Mouse (Mus musculus) heart, adult 11 months (tissue): ENCODE measurements around the gene Kif14.

Experiments
- DNase-seq: peaks from one replicate; pipeline ENCODE4 v3.0.0; 2022

Kif14 gene

DNA sequence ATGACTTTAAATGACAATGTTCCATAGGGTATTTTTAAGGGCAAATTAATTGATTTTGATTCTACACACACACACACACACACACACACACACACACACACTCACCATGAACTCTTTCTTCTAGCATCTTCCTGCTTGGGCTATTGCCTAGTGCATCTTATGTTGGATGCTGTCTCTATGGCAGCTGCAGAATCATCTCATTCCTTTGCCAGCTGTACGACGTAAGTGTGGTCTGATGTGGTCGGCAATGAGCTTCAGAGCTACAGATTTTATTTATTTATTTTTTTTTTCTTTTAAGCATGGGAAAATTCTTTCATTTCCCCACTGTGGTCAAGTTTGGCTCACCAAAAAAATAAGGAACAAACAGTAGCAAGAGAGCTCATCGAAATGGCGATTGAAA, 92.6 kb downstream of the Kif14 start:
- DNase-seq: no peak

DNA sequence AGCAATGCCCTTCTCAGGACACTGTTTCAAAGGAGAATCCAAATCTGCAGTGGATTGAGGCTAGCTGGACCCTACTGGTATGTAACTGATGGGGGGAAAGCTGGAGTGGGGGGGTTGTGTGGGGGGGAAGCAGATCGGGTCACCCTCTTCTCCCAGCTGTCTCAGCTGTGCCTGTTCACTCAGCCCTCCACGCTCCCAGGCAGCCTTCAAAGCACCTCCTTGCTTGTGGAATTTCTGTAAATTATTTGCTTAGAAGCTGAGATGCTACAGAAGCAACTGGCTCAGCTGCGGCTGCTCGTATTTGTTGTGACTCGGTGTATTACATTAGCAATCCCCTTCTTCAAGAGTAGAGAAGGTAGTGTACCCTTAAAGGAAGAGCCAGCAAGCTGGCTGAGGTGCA, 93.1 kb downstream of the Kif14 start:
- DNase-seq: no peak

DNA sequence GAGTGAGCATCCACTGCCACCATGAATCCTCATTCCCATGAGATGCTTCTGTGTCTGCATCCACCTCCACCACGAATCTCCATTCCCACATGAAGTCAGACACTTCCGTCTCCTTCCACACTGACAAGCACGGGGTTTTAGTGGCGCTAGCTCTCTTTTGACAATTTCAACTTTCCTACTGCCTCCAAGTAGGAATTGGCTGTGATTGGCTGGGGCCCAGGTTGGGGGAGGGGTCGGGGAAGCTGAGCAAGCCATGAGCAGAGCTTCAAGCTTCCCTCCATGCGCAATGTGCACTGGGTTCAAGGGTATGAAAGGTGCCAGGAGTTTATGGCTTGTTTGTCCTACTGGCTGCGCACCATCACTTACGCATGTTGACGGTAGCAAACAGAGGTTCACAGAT, 93.6 kb downstream of the Kif14 start:
- no peak for DNase-seq

DNA sequence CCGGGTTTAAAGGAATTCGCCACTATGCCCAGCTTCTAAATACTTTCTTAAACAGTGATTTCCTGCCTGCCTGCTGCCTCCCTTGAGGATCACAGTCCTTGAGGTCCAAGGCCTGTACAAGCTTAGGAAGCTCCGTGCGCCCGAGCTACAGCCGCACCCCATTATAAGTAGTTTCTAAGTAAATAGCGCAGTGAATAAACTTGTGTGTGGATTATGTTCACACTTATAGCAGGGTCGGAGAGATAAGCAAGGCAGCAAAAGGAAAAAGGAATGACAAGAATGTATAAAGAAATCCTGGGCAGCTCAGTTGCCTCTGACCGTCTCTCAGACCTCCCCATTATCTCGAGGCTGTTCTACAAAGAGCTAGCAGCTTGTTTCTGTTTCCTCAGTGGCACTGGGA, 95.7 kb downstream of the Kif14 start:
- DNase-seq: no peak

DNA sequence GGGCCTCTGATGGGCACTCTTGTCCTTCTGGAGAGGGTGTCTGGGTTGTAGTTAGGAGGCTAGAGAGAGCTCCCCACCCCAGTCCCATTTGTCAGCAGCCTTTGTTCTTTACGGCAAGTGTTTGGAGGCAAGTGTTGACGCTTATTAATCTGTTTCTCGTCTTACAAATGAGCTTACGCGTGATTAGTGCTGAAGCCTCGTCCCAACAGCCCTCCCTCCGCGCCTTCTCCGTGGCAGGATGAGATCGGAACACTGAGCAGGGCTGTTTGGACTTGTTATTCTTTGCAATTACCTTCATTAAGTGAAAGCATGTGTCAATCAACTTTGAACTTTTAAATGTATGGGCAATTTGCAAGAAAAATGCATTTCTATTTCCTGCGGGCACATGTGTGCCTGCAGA, 97.0 kb downstream of the Kif14 start:
- no peak for DNase-seq

DNA sequence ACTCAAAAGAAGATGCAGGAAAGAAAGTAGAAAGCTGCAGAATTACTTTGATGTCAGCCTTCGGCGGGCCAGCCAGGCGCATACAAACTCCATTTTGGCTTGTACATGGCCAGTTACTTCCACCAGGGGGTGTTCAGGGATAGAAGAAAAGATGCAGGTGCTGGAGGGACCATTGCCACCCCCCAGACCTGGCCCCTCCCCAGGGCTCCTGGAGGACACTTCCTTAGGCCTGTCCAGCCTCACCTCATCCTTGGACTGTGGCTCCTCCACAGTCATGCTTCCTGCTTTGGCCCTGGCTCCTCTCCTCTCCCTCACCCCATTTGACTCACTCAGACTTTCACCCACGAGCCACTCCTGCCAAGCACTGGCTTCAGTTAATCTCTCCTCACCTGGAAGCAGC, 98.8 kb downstream of the Kif14 start:
- DNase-seq: no peak

- DNase-seq: no peak
Measured at GRCm38 (mm10) chr1:136566386-136566785, 100.2 kb downstream of the Kif14 start.

- no peak for DNase-seq
Measured at GRCm38 (mm10) chr1:136567641-136568040, 101.5 kb downstream of the Kif14 start.

DNA sequence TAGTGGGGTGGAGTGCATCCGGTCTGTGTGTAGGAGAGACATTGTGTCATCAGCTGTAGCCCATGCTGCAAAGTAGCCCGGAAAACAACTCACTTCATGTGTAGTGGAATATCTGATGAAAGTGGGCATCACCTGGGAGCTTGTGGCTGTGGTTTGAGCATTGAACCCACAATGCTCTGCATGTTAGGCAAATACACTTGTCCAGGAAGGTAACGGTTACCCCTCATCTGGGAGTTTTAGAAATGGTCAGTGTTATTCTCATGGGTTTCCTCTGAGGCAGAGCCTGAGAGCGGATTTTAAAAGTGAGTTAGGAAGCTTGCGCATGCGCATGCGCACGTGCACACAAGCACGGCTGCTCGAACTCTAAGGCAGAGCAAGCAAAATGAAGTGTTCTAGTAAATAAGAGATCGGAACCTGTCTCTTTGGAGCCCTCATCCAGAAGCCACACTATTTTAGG, 102.6 kb downstream of the Kif14 start:
- DNase-seq: no peak

DNA sequence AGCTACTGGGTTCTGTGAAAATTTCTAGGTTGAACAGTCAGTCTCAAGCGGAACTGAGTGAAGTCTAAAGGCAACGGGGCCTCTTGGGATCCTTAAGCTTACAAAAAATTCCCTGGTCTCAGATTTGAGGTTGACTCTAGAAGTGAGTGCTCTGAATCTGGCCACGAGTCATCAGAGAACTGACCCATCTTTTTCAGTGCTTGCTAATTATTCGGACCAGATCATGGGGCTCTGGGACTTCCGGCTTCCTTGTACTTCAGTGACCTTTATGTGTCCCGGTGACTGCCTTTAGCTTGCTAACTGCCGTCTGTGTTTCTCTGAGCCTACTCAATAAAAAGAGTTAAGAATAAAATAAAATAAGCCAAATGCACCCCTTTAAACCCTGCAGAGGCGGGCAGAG, 103.1 kb downstream of the Kif14 start:
- no peak for DNase-seq

GRCm38 (mm10) chr1:136569626-136570297, 103.6 kb downstream of the Kif14 start:
- no peak for DNase-seq

GRCm38 (mm10) chr1:136570298-136570653, 104.1 kb downstream of the Kif14 start:
- DNase-seq: no peak

DNA sequence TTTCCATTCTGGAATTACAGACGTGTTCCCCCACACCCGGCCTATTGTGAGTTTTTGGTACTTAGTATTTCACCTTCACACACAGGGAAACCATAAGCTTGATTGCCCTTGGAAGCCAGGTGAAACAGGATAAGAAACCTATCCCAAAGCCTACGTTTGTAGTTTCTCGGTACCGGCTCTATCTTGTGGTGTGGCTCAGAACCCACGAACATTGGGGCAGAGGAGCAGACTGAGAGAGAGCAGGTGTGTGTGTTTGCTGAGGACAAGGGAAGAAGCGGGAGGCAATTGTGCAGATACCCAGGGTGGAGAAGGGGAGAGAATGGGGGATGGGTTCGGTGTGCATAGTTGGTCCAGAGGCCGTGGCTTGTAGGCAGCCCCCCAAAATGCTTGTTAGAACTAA, 104.8 kb downstream of the Kif14 start:
- no peak for DNase-seq

DNA sequence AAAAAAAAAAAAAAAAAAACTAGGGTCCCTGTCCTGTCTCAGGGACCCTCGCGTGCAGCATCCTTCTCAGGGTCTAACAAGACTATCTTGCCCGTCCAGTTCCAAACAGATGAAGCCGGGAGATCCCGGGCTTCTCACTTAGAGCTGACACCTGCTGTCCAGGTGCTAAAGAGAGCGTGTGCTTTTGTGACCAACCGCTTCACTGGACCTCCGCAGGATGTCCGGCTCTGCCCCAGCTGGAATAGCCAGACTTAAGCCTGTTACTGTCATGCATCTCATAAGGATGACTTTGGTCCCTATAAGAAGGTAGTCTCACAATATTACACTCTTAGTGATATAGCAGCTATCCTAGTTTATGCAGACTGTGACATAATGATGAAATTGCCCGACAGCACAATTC, 105.4 kb downstream of the Kif14 start:
- no peak for DNase-seq

DNA sequence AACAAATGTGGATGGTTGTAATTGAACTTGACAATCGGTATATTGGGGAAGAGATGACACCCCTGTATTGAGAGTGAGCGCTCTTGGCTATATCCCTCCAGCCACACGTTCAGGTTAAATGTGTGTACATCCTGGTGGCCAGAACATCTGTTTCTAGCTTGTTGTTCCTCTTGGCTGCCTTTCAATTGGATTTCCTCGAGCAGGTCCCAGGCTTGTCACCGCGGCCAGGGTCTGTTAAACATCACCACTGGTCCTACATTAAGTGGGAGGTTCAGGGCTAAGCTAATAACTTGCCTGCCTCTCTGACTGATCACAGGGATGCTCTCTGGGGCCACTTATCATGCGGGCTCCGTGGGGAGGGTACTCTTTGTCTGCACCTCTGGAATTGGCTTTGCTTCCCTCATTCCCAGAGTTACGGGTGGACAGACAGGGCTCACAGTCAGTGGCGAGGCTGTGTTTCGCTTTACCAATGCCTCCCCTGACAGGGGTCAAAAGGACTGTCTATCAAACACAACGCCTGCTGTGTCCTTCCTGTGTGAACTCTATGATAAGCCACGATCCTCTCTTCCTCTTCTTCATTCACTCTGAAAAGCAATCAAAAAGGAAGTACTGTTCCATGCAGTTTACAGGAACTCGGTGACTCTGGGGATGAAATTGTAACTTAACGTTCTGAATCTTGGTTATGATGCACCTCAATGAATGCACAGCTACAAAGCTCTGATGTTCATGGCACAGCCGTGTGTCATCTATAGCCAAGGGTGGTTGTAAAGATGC, 111.9 kb downstream of the Kif14 start:
- DNase-seq: no peak

DNA sequence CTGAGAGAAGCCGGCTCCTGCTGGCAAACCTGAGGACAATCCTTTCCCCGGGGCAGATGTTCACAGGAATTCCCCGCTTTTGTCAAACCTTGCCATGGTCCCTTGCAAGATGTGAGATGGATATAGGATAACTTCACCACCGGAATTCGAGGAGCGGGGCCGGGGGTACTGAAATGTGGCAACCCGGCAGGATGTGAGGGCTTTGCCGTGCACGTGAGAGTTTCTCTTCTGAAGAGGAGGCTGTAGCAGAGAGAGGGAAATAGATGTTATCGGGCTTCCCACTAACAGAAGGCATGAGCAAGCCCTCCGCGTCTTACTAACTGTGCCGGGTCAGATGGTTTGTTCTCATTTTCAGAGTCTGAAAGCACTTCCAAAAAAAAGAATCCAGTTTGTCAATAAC, 113.2 kb downstream of the Kif14 start:
- no peak for DNase-seq

DNA sequence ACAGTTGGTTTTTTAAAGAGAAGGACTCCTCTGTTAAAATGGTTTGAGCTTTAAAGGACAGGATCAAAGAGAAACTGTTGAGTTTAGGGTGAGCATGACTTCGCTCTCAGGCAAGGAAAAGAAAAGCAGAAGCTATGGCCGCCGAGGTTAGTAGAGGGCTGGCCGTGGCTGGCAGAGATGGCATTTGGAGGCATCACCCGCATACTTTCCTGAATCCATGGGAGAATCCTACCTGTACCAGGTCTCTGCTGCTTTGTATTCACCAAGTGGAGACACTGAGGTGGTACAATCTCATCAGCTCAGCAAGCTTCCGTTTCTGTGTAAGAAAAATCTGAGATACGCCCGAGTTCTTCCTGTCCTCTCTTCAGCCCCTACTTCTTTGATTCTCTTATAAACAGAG, 114.1 kb downstream of the Kif14 start:
- no peak for DNase-seq
